Mouse (Mus musculus): ENCODE measurements around the gene Ppie. TPM values are rescaled to one million over a fixed set of nuclear protein-coding genes. Genes with fewer than 3 reads are reported as not detected.
A peak's percentile ranks its signal among the peaks of the same experiment; 100 is the strongest.

Gene Ppie
- polyA plus RNA-seq, 1 experiment = 65.0 TPM

DNA sequence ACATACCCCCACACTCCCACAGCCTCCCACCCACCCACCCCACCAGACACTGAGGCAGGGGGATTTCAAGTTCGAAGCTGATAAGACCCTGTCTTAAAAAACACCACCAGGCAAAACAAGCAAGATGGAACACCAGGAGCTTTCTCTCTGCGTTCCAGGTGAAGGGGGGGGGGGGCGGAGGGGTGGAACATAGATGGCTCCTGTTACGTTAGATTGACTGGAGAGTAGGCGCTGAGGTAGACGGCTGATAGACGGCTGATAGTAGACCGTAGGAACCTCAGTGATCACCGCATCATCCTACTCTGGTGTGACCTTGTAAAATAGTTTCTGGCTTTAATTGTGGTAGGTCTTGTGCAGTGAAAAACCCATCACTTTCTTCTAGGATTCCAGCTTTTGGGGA lies 45.9 kb downstream of the Ppie start:
- H3K4me2 ChIP-seq (ENCODE audit: low read depth) = no peak overlapping the region

DNA sequence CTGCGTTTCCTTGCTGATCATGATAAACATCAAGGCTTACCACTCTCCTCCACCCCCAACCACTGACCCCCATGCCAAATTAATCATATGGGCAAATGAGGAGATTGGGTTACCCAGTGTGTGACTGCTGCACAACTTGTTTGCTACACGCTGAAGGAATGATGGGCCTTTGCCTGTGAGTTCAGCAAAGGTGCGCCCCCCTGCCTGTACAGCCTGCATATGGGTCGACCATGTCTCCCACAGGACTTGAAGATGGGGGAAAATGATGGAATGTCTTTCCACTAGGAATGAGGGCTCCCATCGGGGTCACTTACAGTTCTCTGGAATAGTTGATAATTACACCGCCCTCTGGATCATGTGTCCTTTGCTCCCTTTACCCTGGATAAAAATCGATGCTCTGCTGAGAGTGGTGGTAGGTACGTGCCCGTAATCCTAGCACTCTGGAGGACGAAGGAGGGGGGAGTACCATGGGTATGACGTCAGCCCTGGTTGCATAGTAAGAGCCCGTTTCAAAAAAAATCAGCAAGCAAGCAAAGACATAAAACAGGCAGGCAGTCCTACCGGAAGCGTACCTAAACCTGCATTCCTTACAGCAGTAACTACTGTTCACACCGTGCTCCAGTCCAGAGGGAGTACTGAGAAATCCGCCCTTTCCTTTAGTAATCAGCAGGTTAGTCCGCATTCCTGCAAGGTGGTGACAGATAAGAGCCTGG lies 46.5 kb downstream of the Ppie start:
- H3K36me3 ChIP-seq (ENCODE audit: control insufficient read depth, insufficient read depth) = no peaks in the 10 kb centered on the region
- TF ChIP-seq TCF12 (IDR thresholded peaks at IDR 0.05; ENCODE audit: insufficient read depth, poor library complexity, severe bottlenecking) (no peak), TCF3 (IDR thresholded peaks at IDR 0.05; ENCODE audit: insufficient read length, low read depth) (no peak), REST (IDR thresholded peaks at IDR 0.05; ENCODE audit: insufficient read depth, insufficient read length) (no peak), USF1 (IDR thresholded peaks at IDR 0.05; ENCODE audit: low read depth) (no peak), POLR2AphosphoS2 (IDR thresholded peaks at IDR 0.05; ENCODE audit: insufficient read length, low read depth) (no peak), POLR2A (IDR thresholded peaks at IDR 0.05; ENCODE audit: insufficient read length, low read depth) (no peak), CEBPB (IDR thresholded peaks at IDR 0.05; ENCODE audit: insufficient read depth, poor library complexity, severe bottlenecking) (no peak), MYOG (IDR thresholded peaks at IDR 0.05; ENCODE audit: control insufficient read depth in 1 of 3, insufficient read depth in 1 of 3, insufficient read length in 2 of 3, low read depth in 2 of 3) (no peak)
- no peaks in the 10 kb centered on the region for H3K27me3 ChIP-seq (ENCODE audit: control insufficient read depth, insufficient read depth, insufficient read length)
- no peaks in the 10 kb centered on the region for H3K79me2 ChIP-seq (ENCODE audit: control insufficient read depth, insufficient read depth)
- H3K4me3 ChIP-seq = no peak overlapping the region
- H3K4me2 ChIP-seq (ENCODE audit: low read depth) = peak overlapping the region; percentile 33
- H3ac ChIP-seq (ENCODE audit: control insufficient read depth, insufficient read length) = no peak overlapping the region

More for the DNA sequence above, 45.9 kb downstream of the Ppie start:
- TF ChIP-seq MYOD1 (IDR thresholded peaks at IDR 0.05; ENCODE audit: control insufficient read depth in 1 of 3, insufficient read length in 2 of 3, low read depth in 2 of 3) (no peak), E2F4 (IDR thresholded peaks at IDR 0.05; ENCODE audit: insufficient read depth) (no peak), TCF3 (IDR thresholded peaks at IDR 0.05; ENCODE audit: insufficient read length, low read depth) (no peak), TCF12 (IDR thresholded peaks at IDR 0.05; ENCODE audit: insufficient read depth, poor library complexity, severe bottlenecking) (no peak)
- Histone ChIP-seq H3K27me3 (ENCODE audit: control insufficient read depth, insufficient read depth, insufficient read length) (no peaks in the 10 kb centered on the region), H3ac (ENCODE audit: control insufficient read depth, insufficient read length) (no peak overlapping the region), H3K79me2 (ENCODE audit: control insufficient read depth, insufficient read depth) (no peaks in the 10 kb centered on the region), H3K36me3 (ENCODE audit: control insufficient read depth, insufficient read depth) (no peaks in the 10 kb centered on the region), H3K4me3 (no peak overlapping the region)

GRCm38 (mm10) chr4:123092621-123093020 lies 47.1 kb downstream of the Ppie start:
- Histone ChIP-seq H3K27me3 (ENCODE audit: control insufficient read depth, insufficient read depth, insufficient read length) (no peaks in the 10 kb centered on the region), H3ac (ENCODE audit: control insufficient read depth, insufficient read length) (no peak overlapping the region), H3K4me2 (ENCODE audit: low read depth) (peak overlapping the region; percentile 33), H3K4me3 (no peak overlapping the region), H3K79me2 (ENCODE audit: control insufficient read depth, insufficient read depth) (no peaks in the 10 kb centered on the region), H3K36me3 (ENCODE audit: control insufficient read depth, insufficient read depth) (no peaks in the 10 kb centered on the region)
- no peak for TF ChIP-seq CEBPB (IDR thresholded peaks at IDR 0.05; ENCODE audit: insufficient read depth, poor library complexity, severe bottlenecking)
- no peak for TF ChIP-seq TCF3 (IDR thresholded peaks at IDR 0.05; ENCODE audit: insufficient read length, low read depth)
- no peak for TF ChIP-seq MYOG (IDR thresholded peaks at IDR 0.05; ENCODE audit: control insufficient read depth in 1 of 3, insufficient read depth in 1 of 3, insufficient read length in 2 of 3, low read depth in 2 of 3)
- TF ChIP-seq MYOD1 (IDR thresholded peaks at IDR 0.05; ENCODE audit: control insufficient read depth in 1 of 3, insufficient read length in 2 of 3, low read depth in 2 of 3) = no peak
- TF ChIP-seq MAX (IDR thresholded peaks at IDR 0.05; ENCODE audit: low read depth) = no peak
- no peak for TF ChIP-seq REST (IDR thresholded peaks at IDR 0.05; ENCODE audit: insufficient read depth, insufficient read length)
- TF ChIP-seq POLR2A (IDR thresholded peaks at IDR 0.05; ENCODE audit: insufficient read length, low read depth) = no peak
- TF ChIP-seq TCF12 (IDR thresholded peaks at IDR 0.05; ENCODE audit: insufficient read depth, poor library complexity, severe bottlenecking) = no peak
- no peak for TF ChIP-seq POLR2AphosphoS2 (IDR thresholded peaks at IDR 0.05; ENCODE audit: insufficient read length, low read depth)
- TF ChIP-seq SRF (IDR thresholded peaks at IDR 0.05; ENCODE audit: control insufficient read depth, insufficient read length, low read depth) = no peak

GRCm38 (mm10) chr4:123086381-123086780 lies 53.4 kb downstream of the Ppie start:
- H3K79me2 ChIP-seq (ENCODE audit: control insufficient read depth, insufficient read depth) = no peaks in the 10 kb centered on the region
- TF ChIP-seq MAX (IDR thresholded peaks at IDR 0.05; ENCODE audit: low read depth) (no peak), CEBPB (IDR thresholded peaks at IDR 0.05; ENCODE audit: insufficient read depth, poor library complexity, severe bottlenecking) (no peak), MYOG (IDR thresholded peaks at IDR 0.05; ENCODE audit: control insufficient read depth in 1 of 3, insufficient read depth in 1 of 3, insufficient read length in 2 of 3, low read depth in 2 of 3) (no peak), SRF (IDR thresholded peaks at IDR 0.05; ENCODE audit: control insufficient read depth, insufficient read length, low read depth) (no peak), POLR2A (IDR thresholded peaks at IDR 0.05; ENCODE audit: insufficient read length, low read depth) (no peak), USF1 (IDR thresholded peaks at IDR 0.05; ENCODE audit: low read depth) (no peak), MYOD1 (IDR thresholded peaks at IDR 0.05; ENCODE audit: control insufficient read depth in 1 of 3, insufficient read length in 2 of 3, low read depth in 2 of 3) (no peak), POLR2AphosphoS2 (IDR thresholded peaks at IDR 0.05; ENCODE audit: insufficient read length, low read depth) (no peak), TCF3 (IDR thresholded peaks at IDR 0.05; ENCODE audit: insufficient read length, low read depth) (no peak), E2F4 (IDR thresholded peaks at IDR 0.05; ENCODE audit: insufficient read depth) (no peak), TCF12 (IDR thresholded peaks at IDR 0.05; ENCODE audit: insufficient read depth, poor library complexity, severe bottlenecking) (no peak), REST (IDR thresholded peaks at IDR 0.05; ENCODE audit: insufficient read depth, insufficient read length) (no peak)
- no peaks in the 10 kb centered on the region for H3K36me3 ChIP-seq (ENCODE audit: control insufficient read depth, insufficient read depth)
- H3K4me3 ChIP-seq = no peak overlapping the region
- no peak overlapping the region for H3K4me2 ChIP-seq (ENCODE audit: low read depth)
- no peak overlapping the region for H3ac ChIP-seq (ENCODE audit: control insufficient read depth, insufficient read length)
- H3K27me3 ChIP-seq (ENCODE audit: control insufficient read depth, insufficient read depth, insufficient read length) = no peaks in the 10 kb centered on the region

DNA sequence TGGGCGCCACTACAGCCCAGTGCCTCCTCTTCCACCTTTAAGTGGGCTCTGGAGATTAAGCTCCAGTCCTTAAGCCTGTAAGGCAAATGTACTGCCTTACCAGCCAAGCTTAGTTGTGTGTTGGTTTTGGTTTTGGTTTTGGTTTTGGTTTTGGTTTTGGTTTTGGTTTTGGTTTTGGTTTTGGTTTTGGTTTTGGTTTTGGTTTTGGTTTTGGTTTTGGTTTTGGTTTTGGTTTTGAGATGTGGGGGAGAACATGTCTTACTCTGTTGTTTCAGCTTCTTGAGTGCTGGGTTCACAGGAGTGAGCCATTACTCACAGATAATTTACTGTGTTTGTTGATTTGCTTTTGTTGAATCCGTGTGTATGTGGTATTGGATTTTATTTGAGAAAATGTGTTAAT lies 54.5 kb downstream of the Ppie start:
- Histone ChIP-seq H3K79me2 (ENCODE audit: control insufficient read depth, insufficient read depth) (no peaks in the 10 kb centered on the region), H3K36me3 (ENCODE audit: control insufficient read depth, insufficient read depth) (no peaks in the 10 kb centered on the region), H3ac (ENCODE audit: control insufficient read depth, insufficient read length) (no peak overlapping the region), H3K4me3 (no peak overlapping the region), H3K27me3 (ENCODE audit: control insufficient read depth, insufficient read depth, insufficient read length) (peaks cover 5% of the 10 kb centered on the region), H3K4me2 (ENCODE audit: low read depth) (no peak overlapping the region)
- TF ChIP-seq TCF3 (IDR thresholded peaks at IDR 0.05; ENCODE audit: insufficient read length, low read depth) = no peak
- TF ChIP-seq REST (IDR thresholded peaks at IDR 0.05; ENCODE audit: insufficient read depth, insufficient read length) = no peak
- TF ChIP-seq SRF (IDR thresholded peaks at IDR 0.05; ENCODE audit: control insufficient read depth, insufficient read length, low read depth) = no peak
- TF ChIP-seq MAX (IDR thresholded peaks at IDR 0.05; ENCODE audit: low read depth) = no peak
- TF ChIP-seq MYOD1 (IDR thresholded peaks at IDR 0.05; ENCODE audit: control insufficient read depth in 1 of 3, insufficient read length in 2 of 3, low read depth in 2 of 3) = no peak
